ENCODE assay signal across 8 mouse cellular contexts in genomic region chr7:98308607-98309218, GRCm38 (mm10). TPM values are rescaled to one million over a fixed set of nuclear protein-coding genes. Genes with fewer than 3 reads are reported as not detected.
DNase-seq lines count a peak whose midpoint lies in the region; ATAC-seq and TF ChIP-seq lines count a peak whose summit lies in the region.

No protein-coding gene starts in this region.

- H3K36me3 ChIP-seq in heart, embryonic 12.5 days = no peaks in the 10 kb centered on the region
- peaks cover 4% of the 10 kb centered on the region for H3K36me3 ChIP-seq in G1E (replicated peaks)
- no peaks in the 10 kb centered on the region for H3K36me3 ChIP-seq in forebrain, embryonic 10.5 days (replicated peaks)
- H3K36me3 ChIP-seq in limb, embryonic 11.5 days (ENCODE audit: control insufficient read depth, insufficient read depth, low read length) = no peaks in the 10 kb centered on the region
- no peaks in the 10 kb centered on the region for H3K36me3 ChIP-seq in neural tube, embryonic 13.5 days

- H3K4me2 ChIP-seq in heart, embryonic 12.5 days = peak overlapping the region; percentile 75
- H3K4me2 ChIP-seq in limb, embryonic 11.5 days (ENCODE audit: low read depth, severe bottlenecking) = peak overlapping the region; percentile 85
- H3K4me2 ChIP-seq in neural tube, embryonic 13.5 days = peak overlapping the region; percentile 86

- peaks cover 11% of the 10 kb centered on the region; the same call in 1 of the 2 replicates for H3K4me1 ChIP-seq in heart, embryonic 12.5 days (replicated peaks)
- H3K4me1 ChIP-seq in G1E (ENCODE audit: insufficient read depth, low read depth, low read length) = peaks cover 31% of the 10 kb centered on the region
- peaks cover 26% of the 10 kb centered on the region for H3K4me1 ChIP-seq in forebrain, embryonic 10.5 days
- 0 out of 2 replicates have a peak, but pooled peaks cover 3% of the 10 kb centered on the region for H3K4me1 ChIP-seq in limb, embryonic 11.5 days (ENCODE audit: control insufficient read depth, insufficient read depth, low read length)
- peaks cover 18% of the 10 kb centered on the region for H3K4me1 ChIP-seq in neural tube, embryonic 13.5 days (replicated peaks)

- peak; percentile 72 for ATAC-seq in heart, embryonic 12.5 days (ENCODE audit: insufficient number of reproducible peaks, low FRiP score)
- no peak for ATAC-seq in G1E (ENCODE audit: extremely low read depth, insufficient number of reproducible peaks, low FRiP score, poor library complexity, severe bottlenecking)
- peak; percentile 65 for ATAC-seq in limb, embryonic 11.5 days (ENCODE audit: insufficient number of reproducible peaks, low FRiP score, low TSS enrichment, low read depth)
- peak; percentile 74; the same call in 1 of the 2 replicates for ATAC-seq in neural tube, embryonic 13.5 days (ENCODE audit: low read depth)

- no peak for DNase-seq in heart, postnatal 25 days (ENCODE audit: low spot score)
- peak; percentile 54 for DNase-seq in G1E (ENCODE audit: low spot score)
- no peak for DNase-seq in forebrain, embryonic 10.5 days (ENCODE audit: extremely low spot score, low spot score)
- DNase-seq in limb, embryonic 11.5 days (ENCODE audit: low spot score) = no peak
- no peak for DNase-seq in gastrocnemius, postnatal 14 days
- DNase-seq in adrenal gland, adult (ENCODE audit: inconsistent age in 2 of 2, low spot score in 1 of 2) = no peak

- WGBS in heart, embryonic 12.5 days = 0% methylated on average over 33 of the region's 33 CpGs
- under 1% methylated on average over 33 of the region's 33 CpGs for WGBS in forebrain, embryonic 10.5 days
- WGBS in limb, embryonic 11.5 days = under 1% methylated on average over 33 of the region's 33 CpGs
- WGBS in neural tube, embryonic 13.5 days = 0% methylated on average over 28 of the region's 33 CpGs

- no peak for TF ChIP-seq CTCF in G1E (IDR thresholded peaks at IDR 0.05; ENCODE audit: low read depth, low read length)

- H3K4me3 ChIP-seq in heart, embryonic 12.5 days = peak overlapping the region; percentile 60
- H3K4me3 ChIP-seq in G1E (ENCODE audit: low read depth, low read length) = peak overlapping the region; percentile 95
- H3K4me3 ChIP-seq in forebrain, embryonic 10.5 days = peak overlapping the region; percentile 86
- peak overlapping the region; percentile 83 for H3K4me3 ChIP-seq in limb, embryonic 11.5 days (ENCODE audit: low read depth, low read length)
- peak overlapping the region; percentile 77 for H3K4me3 ChIP-seq in neural tube, embryonic 13.5 days

- no peaks in the 10 kb centered on the region for H3K9me3 ChIP-seq in heart, embryonic 12.5 days (replicated peaks)
- no peaks in the 10 kb centered on the region for H3K9me3 ChIP-seq in G1E (replicated peaks)
- H3K9me3 ChIP-seq in forebrain, embryonic 10.5 days = no peaks in the 10 kb centered on the region
- H3K9me3 ChIP-seq in limb, embryonic 11.5 days (ENCODE audit: control insufficient read depth, low read length) = no peaks in the 10 kb centered on the region
- H3K9me3 ChIP-seq in neural tube, embryonic 13.5 days = no peaks in the 10 kb centered on the region

- intact Hi-C loops in heart, postnatal 25 days (cut with DNase I) = loop anchor here (5.0 kb wide), 1 partner anchor 34 kb away; no protein-coding TSS in a partner anchor
- intact Hi-C loops in gastrocnemius, postnatal 14 days (cut with DNase I; ENCODE audit: low total_unique reads) = no loop called here

- H3K9ac ChIP-seq in heart, embryonic 12.5 days = peak overlapping the region; percentile 77
- peak overlapping the region; percentile 86 for H3K9ac ChIP-seq in limb, embryonic 11.5 days (ENCODE audit: low read length)
- peak overlapping the region; percentile 90 for H3K9ac ChIP-seq in neural tube, embryonic 13.5 days

- H3K27ac ChIP-seq in heart, embryonic 12.5 days (ENCODE audit: poor library complexity, severe bottlenecking) = peak overlapping the region; percentile 52
- H3K27ac ChIP-seq in forebrain, embryonic 10.5 days = peak overlapping the region; percentile 88
- H3K27ac ChIP-seq in limb, embryonic 11.5 days (replicated peaks; ENCODE audit: low read depth, low read length) = no peak overlapping the region
- H3K27ac ChIP-seq in neural tube, embryonic 13.5 days (replicated peaks) = peak overlapping the region; percentile 70

- H3K27me3 ChIP-seq in heart, embryonic 12.5 days (replicated peaks) = no peaks in the 10 kb centered on the region
- peaks cover 7% of the 10 kb centered on the region; the same call in 1 of the 2 replicates for H3K27me3 ChIP-seq in G1E (ENCODE audit: insufficient read depth, low read length)
- peaks cover 18% of the 10 kb centered on the region; the same call in 1 of the 2 replicates for H3K27me3 ChIP-seq in forebrain, embryonic 10.5 days (ENCODE audit: poor library complexity, severe bottlenecking)
- H3K27me3 ChIP-seq in limb, embryonic 11.5 days (ENCODE audit: control insufficient read depth, insufficient read depth, low read length) = no peaks in the 10 kb centered on the region
- H3K27me3 ChIP-seq in neural tube, embryonic 13.5 days = no peaks in the 10 kb centered on the region

RNA-seq across cellular contexts. Expression of gene Acer3, which starts 12.3 kb away (rescaled TPM):
- polyA plus RNA-seq in heart, embryonic 12.5 days (2016; fragmentation: Nextera tagmentation; extraction: Ambion mirVana) = 22.9 and 23.2 TPM in 2 replicates
- total RNA-seq in heart, postnatal 25 days (2021) = 10 to 100 TPM; 12.2 to 12.3 TPM
- total RNA-seq in G1E (2014; fragmentation: Nextera tagmentation) (67.7 and 88.3 TPM in 2 replicates), G1E (2017) (133 and 145 TPM in 2 replicates)
- 5.7 and 12.1 TPM in 2 replicates for polyA plus RNA-seq in G1E (2012)
- 22.3 and 22.4 TPM in 2 replicates for polyA plus RNA-seq in forebrain, embryonic 10.5 days (2016; fragmentation: Nextera tagmentation; extraction: Ambion mirVana)
- polyA plus RNA-seq in limb, embryonic 11.5 days (2014; fragmentation: Nextera tagmentation; extraction: Ambion mirVana) = 24.6 and 26.4 TPM in 2 replicates
- 20.5 and 20.7 TPM in 2 replicates for polyA plus RNA-seq in neural tube, embryonic 13.5 days (2015; fragmentation: Nextera tagmentation; extraction: Ambion mirVana)
- 1 to 10 TPM; 5.1 to 5.6 TPM for total RNA-seq in gastrocnemius, postnatal 14 days (2021)

RNA-seq across cellular contexts. Expression of gene Tsku, which starts 52.4 kb away (rescaled TPM):
- 6.3 and 7.0 TPM in 2 replicates for polyA plus RNA-seq in heart, embryonic 12.5 days (2016; fragmentation: Nextera tagmentation; extraction: Ambion mirVana)
- total RNA-seq in heart, postnatal 25 days (2021) = 1 to 10 TPM; 2.1 to 2.7 TPM
- total RNA-seq in G1E (2014; fragmentation: Nextera tagmentation) (not detected in 2 replicates), G1E (2017) (not detected in 2 replicates)
- polyA plus RNA-seq in G1E (2012) = not detected in 2 replicates
- 8.7 and 9.3 TPM in 2 replicates for polyA plus RNA-seq in forebrain, embryonic 10.5 days (2016; fragmentation: Nextera tagmentation; extraction: Ambion mirVana)
- 15.2 and 16.0 TPM in 2 replicates for polyA plus RNA-seq in limb, embryonic 11.5 days (2014; fragmentation: Nextera tagmentation; extraction: Ambion mirVana)
- polyA plus RNA-seq in neural tube, embryonic 13.5 days (2015; fragmentation: Nextera tagmentation; extraction: Ambion mirVana) = 6.9 and 8.1 TPM in 2 replicates
- total RNA-seq in gastrocnemius, postnatal 14 days (2021) = 1 to 10 TPM; 4.0 to 4.2 TPM
